Mouse (Mus musculus): ENCODE data around the gene Phrf1. TPM values are rescaled to one million over a fixed set of nuclear protein-coding genes. Genes with fewer than 3 reads are reported as not detected.

Phrf1 gene
- polyA plus RNA-seq, 1 experiment = 44.5 TPM

- TF ChIP-seq POLR2AphosphoS2 (IDR thresholded peaks at IDR 0.05; ENCODE audit: insufficient read length, low read depth) (no peak), MYOD1 (IDR thresholded peaks at IDR 0.05; ENCODE audit: control insufficient read depth in 1 of 3, insufficient read length in 2 of 3, low read depth in 2 of 3) (no peak)
- H3K4me2 ChIP-seq (ENCODE audit: low read depth) = no peak overlapping the region
- no peaks in the 10 kb centered on the region for H3K36me3 ChIP-seq (ENCODE audit: control insufficient read depth, insufficient read depth)
- no peak overlapping the region for H3ac ChIP-seq (ENCODE audit: control insufficient read depth, insufficient read length)
- H3K79me2 ChIP-seq (ENCODE audit: control insufficient read depth, insufficient read depth) = no peaks in the 10 kb centered on the region
- H3K27me3 ChIP-seq (ENCODE audit: control insufficient read depth, insufficient read depth, insufficient read length) = peaks cover 72% of the 10 kb centered on the region
- H3K4me3 ChIP-seq = no peak overlapping the region
Observed at GRCm38 (mm10) chr7:141210606-141211131, 17.9 kb upstream of the Phrf1 start.

- TF ChIP-seq MAX (IDR thresholded peaks at IDR 0.05; ENCODE audit: low read depth) (no peak), MYOG (IDR thresholded peaks at IDR 0.05; ENCODE audit: control insufficient read depth in 1 of 3, insufficient read depth in 1 of 3, insufficient read length in 2 of 3, low read depth in 2 of 3) (no peak), MYOD1 (IDR thresholded peaks at IDR 0.05; ENCODE audit: control insufficient read depth in 1 of 3, insufficient read length in 2 of 3, low read depth in 2 of 3) (no peak), E2F4 (IDR thresholded peaks at IDR 0.05; ENCODE audit: insufficient read depth) (no peak), USF1 (IDR thresholded peaks at IDR 0.05; ENCODE audit: low read depth) (no peak), CEBPB (IDR thresholded peaks at IDR 0.05; ENCODE audit: insufficient read depth, poor library complexity, severe bottlenecking) (no peak), TCF12 (IDR thresholded peaks at IDR 0.05; ENCODE audit: insufficient read depth, poor library complexity, severe bottlenecking) (no peak), SRF (IDR thresholded peaks at IDR 0.05; ENCODE audit: control insufficient read depth, insufficient read length, low read depth) (no peak), REST (IDR thresholded peaks at IDR 0.05; ENCODE audit: insufficient read depth, insufficient read length) (no peak), TCF3 (IDR thresholded peaks at IDR 0.05; ENCODE audit: insufficient read length, low read depth) (no peak), POLR2A (IDR thresholded peaks at IDR 0.05; ENCODE audit: insufficient read length, low read depth) (no peak), POLR2AphosphoS2 (IDR thresholded peaks at IDR 0.05; ENCODE audit: insufficient read length, low read depth) (no peak)
- H3K36me3 ChIP-seq (ENCODE audit: control insufficient read depth, insufficient read depth) = no peaks in the 10 kb centered on the region
- peaks cover 6% of the 10 kb centered on the region for H3K79me2 ChIP-seq (ENCODE audit: control insufficient read depth, insufficient read depth)
- no peak overlapping the region for H3ac ChIP-seq (ENCODE audit: control insufficient read depth, insufficient read length)
- peaks cover 55% of the 10 kb centered on the region for H3K27me3 ChIP-seq (ENCODE audit: control insufficient read depth, insufficient read depth, insufficient read length)
- no peak overlapping the region for H3K4me3 ChIP-seq
- H3K4me2 ChIP-seq (ENCODE audit: low read depth) = no peak overlapping the region
Observed at GRCm38 (mm10) chr7:141213133-141213532, 15.5 kb upstream of the Phrf1 start.

GRCm38 (mm10) chr7:141213605-141214235 lies 14.9 kb upstream of the Phrf1 start, which contains the start of gene Lmntd2:
TSS of gene Lmntd2 (minus strand) at chr7:141214080.
- Histone ChIP-seq H3K79me2 (ENCODE audit: control insufficient read depth, insufficient read depth) (peaks cover 6% of the 10 kb centered on the region), H3K4me2 (ENCODE audit: low read depth) (peak within 1 kb of the TSS; percentile 85), H3K27me3 (ENCODE audit: control insufficient read depth, insufficient read depth, insufficient read length) (peaks cover 49% of the 10 kb centered on the region), H3K36me3 (ENCODE audit: control insufficient read depth, insufficient read depth) (no peaks in the 10 kb centered on the region), H3ac (ENCODE audit: control insufficient read depth, insufficient read length) (no peak within 1 kb of the TSS), H3K4me3 (peak within 1 kb of the TSS; percentile 39)
- TF ChIP-seq TCF3 (IDR thresholded peaks at IDR 0.05; ENCODE audit: insufficient read length, low read depth) (no peak), TCF12 (IDR thresholded peaks at IDR 0.05; ENCODE audit: insufficient read depth, poor library complexity, severe bottlenecking) (no peak), MYOD1 (IDR thresholded peaks at IDR 0.05; ENCODE audit: control insufficient read depth in 1 of 3, insufficient read length in 2 of 3, low read depth in 2 of 3) (no peak), MAX (IDR thresholded peaks at IDR 0.05; ENCODE audit: low read depth) (no peak), REST (IDR thresholded peaks at IDR 0.05; ENCODE audit: insufficient read depth, insufficient read length) (no peak), E2F4 (IDR thresholded peaks at IDR 0.05; ENCODE audit: insufficient read depth) (no peak), MYOG (IDR thresholded peaks at IDR 0.05; ENCODE audit: control insufficient read depth in 1 of 3, insufficient read depth in 1 of 3, insufficient read length in 2 of 3, low read depth in 2 of 3) (no peak)

- H3K27me3 ChIP-seq (ENCODE audit: control insufficient read depth, insufficient read depth, insufficient read length) = peaks cover 43% of the 10 kb centered on the region
- no peaks in the 10 kb centered on the region for H3K36me3 ChIP-seq (ENCODE audit: control insufficient read depth, insufficient read depth)
- H3K4me2 ChIP-seq (ENCODE audit: low read depth) = no peak overlapping the region
- peaks cover 6% of the 10 kb centered on the region for H3K79me2 ChIP-seq (ENCODE audit: control insufficient read depth, insufficient read depth)
- H3ac ChIP-seq (ENCODE audit: control insufficient read depth, insufficient read length) = no peak overlapping the region
- TF ChIP-seq MYOD1 (IDR thresholded peaks at IDR 0.05; ENCODE audit: control insufficient read depth in 1 of 3, insufficient read length in 2 of 3, low read depth in 2 of 3) = no peak
- TF ChIP-seq SRF (IDR thresholded peaks at IDR 0.05; ENCODE audit: control insufficient read depth, insufficient read length, low read depth) = no peak
- TF ChIP-seq E2F4 (IDR thresholded peaks at IDR 0.05; ENCODE audit: insufficient read depth) = no peak
- no peak for TF ChIP-seq MAX (IDR thresholded peaks at IDR 0.05; ENCODE audit: low read depth)
- no peak for TF ChIP-seq REST (IDR thresholded peaks at IDR 0.05; ENCODE audit: insufficient read depth, insufficient read length)
- no peak for TF ChIP-seq POLR2AphosphoS2 (IDR thresholded peaks at IDR 0.05; ENCODE audit: insufficient read length, low read depth)
- TF ChIP-seq TCF3 (IDR thresholded peaks at IDR 0.05; ENCODE audit: insufficient read length, low read depth) = no peak
- TF ChIP-seq CEBPB (IDR thresholded peaks at IDR 0.05; ENCODE audit: insufficient read depth, poor library complexity, severe bottlenecking) = no peak
- no peak for TF ChIP-seq POLR2A (IDR thresholded peaks at IDR 0.05; ENCODE audit: insufficient read length, low read depth)
- no peak for TF ChIP-seq USF1 (IDR thresholded peaks at IDR 0.05; ENCODE audit: low read depth)
- TF ChIP-seq MYOG (IDR thresholded peaks at IDR 0.05; ENCODE audit: control insufficient read depth in 1 of 3, insufficient read depth in 1 of 3, insufficient read length in 2 of 3, low read depth in 2 of 3) = no peak
- no peak for TF ChIP-seq TCF12 (IDR thresholded peaks at IDR 0.05; ENCODE audit: insufficient read depth, poor library complexity, severe bottlenecking)
- no peak overlapping the region for H3K4me3 ChIP-seq
Observed at GRCm38 (mm10) chr7:141214310-141214709, 14.3 kb upstream of the Phrf1 start.

All from myocyte (in vitro differentiated cells).